Mouse (Mus musculus): ENCODE measurements around the gene Atxn2. TPM values are rescaled to one million over a fixed set of nuclear protein-coding genes. Genes with fewer than 3 reads are reported as not detected.
"Not testable (repeated sequence)": the region's sequence is repeated elsewhere in the genome, so short reads cannot be mapped to it uniquely, and the experiment has no call there.

The Atxn2 gene
- polyA plus RNA-seq, 1 experiment from 2014 or later, result 80.6 TPM

DNA sequence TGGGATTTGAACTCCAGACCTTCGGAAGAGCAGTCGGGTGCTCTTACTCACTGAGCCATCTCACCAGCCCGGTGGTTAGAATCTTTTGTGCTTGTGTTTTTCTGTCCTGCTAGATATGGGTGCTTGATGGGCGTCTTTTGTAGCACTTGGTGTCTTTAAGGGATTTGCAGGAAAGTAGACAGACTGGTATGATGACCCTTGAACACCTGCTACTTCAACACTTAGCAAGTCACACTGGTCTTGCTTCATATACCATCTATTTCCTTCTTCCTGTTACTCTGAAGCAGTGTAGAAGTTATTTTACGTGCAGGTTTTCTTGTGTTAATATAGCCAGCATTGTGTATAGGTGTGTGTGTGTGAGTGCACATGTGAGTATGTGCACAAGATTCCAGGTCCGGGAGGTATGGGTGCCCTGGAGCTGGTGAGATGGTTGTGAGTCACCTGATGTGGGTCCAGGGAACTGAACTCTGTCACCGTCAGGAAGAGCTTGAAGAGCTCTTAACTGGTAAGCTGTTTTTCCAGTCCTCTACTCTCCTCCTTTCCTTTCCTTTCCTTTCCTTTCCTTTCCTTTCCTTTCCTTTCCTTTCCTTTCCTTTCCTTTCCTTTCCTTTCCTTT lies 27.5 kb downstream of the Atxn2 start:
- no peak for ATAC-seq (replicated peaks; ENCODE audit: insufficient number of reproducible peaks, low FRiP score, low TSS enrichment)
- Histone ChIP-seq H3K4me2 (no peak overlapping the region), H3K27me3 (ENCODE audit: control insufficient read depth, insufficient read depth, low read length) (no peaks in the 10 kb centered on the region), H3K4me3 (ENCODE audit: low read depth, low read length) (no peak overlapping the region), H3K9ac (ENCODE audit: low read depth, low read length) (no peak overlapping the region), H3K4me1 (ENCODE audit: control insufficient read depth, insufficient read depth, low read length) (peaks cover 6% of the 10 kb centered on the region; the same call in 1 of the 2 replicates), H3K9me3 (replicated peaks; ENCODE audit: control insufficient read depth, low read length) (no peaks in the 10 kb centered on the region), H3K27ac (ENCODE audit: low read depth, low read length) (no peak overlapping the region), H3K36me3 (ENCODE audit: control insufficient read depth, insufficient read depth, low read length) (no peaks in the 10 kb centered on the region; the same call in 1 of the 2 replicates)
- WGBS (ENCODE audit: insufficient replicate concordance), result 87% methylated on average over 7 of the region's 7 CpGs

- H3K9me3 ChIP-seq (replicated peaks; ENCODE audit: control insufficient read depth, low read length), result no peaks in the 10 kb centered on the region
- no peak for ATAC-seq (replicated peaks; ENCODE audit: insufficient number of reproducible peaks, low FRiP score, low TSS enrichment)
- 89% methylated on average over 1 of the region's 1 CpGs for WGBS (ENCODE audit: insufficient replicate concordance)
- no peak overlapping the region for H3K4me3 ChIP-seq (ENCODE audit: low read depth, low read length)
- H3K4me2 ChIP-seq, result no peak overlapping the region
- H3K9ac ChIP-seq (ENCODE audit: low read depth, low read length), result no peak overlapping the region
- H3K27me3 ChIP-seq (ENCODE audit: control insufficient read depth, insufficient read depth, low read length), result no peaks in the 10 kb centered on the region
- no peaks in the 10 kb centered on the region for H3K36me3 ChIP-seq (ENCODE audit: control insufficient read depth, insufficient read depth, low read length)
- H3K4me1 ChIP-seq (ENCODE audit: control insufficient read depth, insufficient read depth, low read length), result peaks cover 6% of the 10 kb centered on the region; the same call in 1 of the 2 replicates
- no peak overlapping the region for H3K27ac ChIP-seq (ENCODE audit: low read depth, low read length)
Measured at GRCm38 (mm10) chr5:121740516-121740915, 29.4 kb downstream of the Atxn2 start.

DNA sequence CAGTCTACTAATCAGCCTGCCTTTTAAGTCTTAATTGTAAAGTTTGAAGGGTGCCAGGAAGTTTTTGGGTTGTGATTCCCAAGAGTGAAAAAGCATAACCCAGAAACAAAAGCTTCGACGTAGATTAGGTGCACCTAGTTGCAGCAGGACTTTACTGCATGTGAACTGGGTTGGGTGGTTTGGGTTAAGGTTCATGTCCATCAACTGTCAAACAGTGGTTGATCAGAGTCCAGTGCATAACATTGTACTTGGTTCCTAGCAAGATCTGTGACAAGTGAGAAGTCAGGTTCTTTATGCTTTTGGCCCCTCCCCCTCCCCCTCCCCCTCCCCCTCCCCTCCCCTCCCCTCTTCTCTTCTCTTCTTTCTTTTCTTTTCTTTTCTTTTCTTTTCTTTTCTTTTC lies 31.8 kb downstream of the Atxn2 start:
- ATAC-seq (replicated peaks; ENCODE audit: insufficient number of reproducible peaks, low FRiP score, low TSS enrichment), result no peak
- H3K27me3 ChIP-seq (ENCODE audit: control insufficient read depth, insufficient read depth, low read length), result no peaks in the 10 kb centered on the region
- peaks cover 6% of the 10 kb centered on the region; the same call in 1 of the 2 replicates for H3K4me1 ChIP-seq (ENCODE audit: control insufficient read depth, insufficient read depth, low read length)
- WGBS (ENCODE audit: insufficient replicate concordance), result 90% methylated on average over 2 of the region's 2 CpGs
- H3K9ac ChIP-seq (ENCODE audit: low read depth, low read length), result no peak overlapping the region
- H3K36me3 ChIP-seq (ENCODE audit: control insufficient read depth, insufficient read depth, low read length), result peaks cover 3% of the 10 kb centered on the region; the same call in 1 of the 2 replicates
- no peaks in the 10 kb centered on the region for H3K9me3 ChIP-seq (replicated peaks; ENCODE audit: control insufficient read depth, low read length)
- H3K27ac ChIP-seq (ENCODE audit: low read depth, low read length), result no peak overlapping the region
- H3K4me3 ChIP-seq (ENCODE audit: low read depth, low read length), result no peak overlapping the region
- H3K4me2 ChIP-seq, result no peak overlapping the region

DNA sequence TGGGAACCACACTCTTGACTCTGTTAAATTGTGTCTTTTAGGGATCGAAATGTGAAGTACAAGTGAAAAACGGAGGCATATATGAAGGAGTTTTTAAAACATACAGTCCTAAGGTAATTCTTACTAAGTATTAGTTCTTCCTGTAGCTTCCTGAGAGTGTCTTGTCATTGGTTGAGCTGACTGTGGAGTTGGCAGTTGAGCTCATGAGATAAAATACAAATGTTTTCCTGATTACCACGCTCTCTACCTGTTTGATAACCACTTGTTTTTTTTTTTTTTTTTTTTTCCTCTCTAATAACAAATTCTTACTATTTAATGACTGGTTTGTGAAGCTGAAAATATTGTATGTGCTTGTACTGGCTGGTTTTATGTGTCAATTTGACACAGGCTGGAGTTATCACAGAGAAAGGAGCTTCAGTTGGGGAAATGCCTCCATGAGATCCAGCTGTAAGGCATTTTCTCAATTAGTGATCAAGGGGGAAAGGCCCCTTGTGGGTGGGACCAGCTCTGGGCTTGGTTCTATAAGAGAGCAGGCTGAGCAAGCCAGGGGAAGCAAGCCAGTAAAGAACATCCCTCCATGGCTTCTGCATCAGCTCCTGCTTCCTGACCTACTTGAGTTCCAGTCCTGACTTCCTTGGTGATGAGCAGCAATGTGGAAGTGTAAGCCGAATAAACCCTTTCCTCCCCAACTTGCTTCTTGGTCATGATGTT lies 36.9 kb downstream of the Atxn2 start:
- WGBS (ENCODE audit: insufficient replicate concordance), result 91% methylated on average over 4 of the region's 4 CpGs
- H3K27me3 ChIP-seq (ENCODE audit: control insufficient read depth, insufficient read depth, low read length); H3K9me3 ChIP-seq (replicated peaks; ENCODE audit: control insufficient read depth, low read length); H3K4me1 ChIP-seq (ENCODE audit: control insufficient read depth, insufficient read depth, low read length); H3K9ac ChIP-seq (ENCODE audit: low read depth, low read length); ATAC-seq (replicated peaks; ENCODE audit: insufficient number of reproducible peaks, low FRiP score, low TSS enrichment); H3K27ac ChIP-seq (ENCODE audit: low read depth, low read length); H3K4me2 ChIP-seq; H3K4me3 ChIP-seq (ENCODE audit: low read depth, low read length): not testable (repeated sequence)
- peaks cover 17% of the 10 kb centered on the region for H3K36me3 ChIP-seq (ENCODE audit: control insufficient read depth, insufficient read depth, low read length)

DNA sequence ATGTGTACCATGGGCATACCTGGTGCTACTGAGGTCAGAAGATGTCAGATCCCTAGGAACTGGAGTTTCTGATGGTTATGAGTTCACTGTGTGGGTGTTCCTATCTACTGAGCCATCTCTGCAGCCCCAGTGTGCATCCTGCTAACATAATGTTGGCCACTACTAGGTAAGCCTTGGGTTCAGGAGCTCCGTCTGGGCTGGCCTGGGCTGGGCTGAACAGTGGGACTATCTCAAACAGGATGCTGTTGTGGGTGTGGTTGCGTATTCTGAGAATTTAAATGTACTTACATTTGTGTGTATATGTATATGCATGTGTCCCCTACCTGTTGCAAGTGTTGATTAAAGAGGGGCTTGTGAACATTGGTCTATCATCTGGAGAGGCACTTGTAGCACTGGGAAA lies 38.5 kb downstream of the Atxn2 start:
- H3K4me3 ChIP-seq (ENCODE audit: low read depth, low read length), result no peak overlapping the region
- no peak for ATAC-seq (replicated peaks; ENCODE audit: insufficient number of reproducible peaks, low FRiP score, low TSS enrichment)
- no peak overlapping the region for H3K4me2 ChIP-seq
- peaks cover 18% of the 10 kb centered on the region for H3K36me3 ChIP-seq (ENCODE audit: control insufficient read depth, insufficient read depth, low read length)
- 84% methylated on average over 2 of the region's 2 CpGs for WGBS (ENCODE audit: insufficient replicate concordance)
- H3K4me1 ChIP-seq (ENCODE audit: control insufficient read depth, insufficient read depth, low read length), result no peaks in the 10 kb centered on the region
- no peak overlapping the region for H3K27ac ChIP-seq (ENCODE audit: low read depth, low read length)
- H3K27me3 ChIP-seq (ENCODE audit: control insufficient read depth, insufficient read depth, low read length), result no peaks in the 10 kb centered on the region
- no peak overlapping the region for H3K9ac ChIP-seq (ENCODE audit: low read depth, low read length)
- no peaks in the 10 kb centered on the region for H3K9me3 ChIP-seq (replicated peaks; ENCODE audit: control insufficient read depth, low read length)

DNA sequence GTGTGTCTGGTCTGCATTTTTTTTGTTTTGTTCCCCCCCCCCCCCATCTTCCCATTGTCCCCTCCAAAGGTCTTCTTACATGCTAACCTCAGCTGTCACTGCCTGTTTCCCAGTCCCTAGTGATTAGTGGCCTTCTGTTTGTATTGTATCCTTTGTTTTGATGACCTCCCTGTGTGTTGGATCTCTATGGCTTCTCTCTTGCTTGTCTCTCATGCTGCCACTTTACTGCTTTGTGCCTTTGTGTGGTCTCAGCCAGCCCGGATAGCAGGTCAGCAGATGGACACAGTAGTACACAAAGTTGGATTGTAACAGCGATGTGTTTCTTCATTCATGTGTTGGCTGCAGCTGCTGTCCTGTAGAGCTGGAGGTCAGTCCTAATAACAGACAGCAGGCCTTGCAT lies 46.8 kb downstream of the Atxn2 start:
- ATAC-seq (replicated peaks; ENCODE audit: insufficient number of reproducible peaks, low FRiP score, low TSS enrichment), result no peak

DNA sequence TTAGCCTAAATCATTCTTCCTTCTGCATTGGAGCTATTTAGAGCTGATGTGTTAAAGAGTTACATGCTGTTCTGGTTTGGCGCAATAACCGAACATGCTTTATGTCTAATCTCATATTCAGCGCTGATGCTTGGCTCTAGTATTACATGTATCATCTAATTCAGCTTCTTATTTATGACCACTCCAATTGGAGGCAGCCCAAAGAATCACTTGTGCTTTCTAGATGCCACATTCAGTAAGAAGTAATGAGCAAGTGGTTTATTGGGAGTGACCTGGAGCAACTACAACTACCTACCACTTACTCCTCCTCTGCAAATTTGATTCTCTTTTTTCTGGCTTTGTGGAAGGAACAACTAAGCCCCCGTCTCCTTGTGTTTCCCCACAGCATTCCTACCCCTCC lies 47.2 kb downstream of the Atxn2 start:
- Histone ChIP-seq H3K27me3 (ENCODE audit: control insufficient read depth, insufficient read depth, low read length) (no peaks in the 10 kb centered on the region), H3K36me3 (ENCODE audit: control insufficient read depth, insufficient read depth, low read length) (peaks cover 12% of the 10 kb centered on the region), H3K27ac (ENCODE audit: low read depth, low read length) (no peak overlapping the region), H3K9me3 (replicated peaks; ENCODE audit: control insufficient read depth, low read length) (no peaks in the 10 kb centered on the region), H3K4me2 (no peak overlapping the region), H3K4me3 (ENCODE audit: low read depth, low read length) (no peak overlapping the region), H3K9ac (ENCODE audit: low read depth, low read length) (no peak overlapping the region), H3K4me1 (ENCODE audit: control insufficient read depth, insufficient read depth, low read length) (no peaks in the 10 kb centered on the region)
- no peak for ATAC-seq (replicated peaks; ENCODE audit: insufficient number of reproducible peaks, low FRiP score, low TSS enrichment)
- WGBS (ENCODE audit: insufficient replicate concordance), result 93% methylated on average over 4 of the region's 4 CpGs

More for the DNA sequence above, 46.8 kb downstream of the Atxn2 start:
- no peak overlapping the region for H3K4me3 ChIP-seq (ENCODE audit: low read depth, low read length)
- no peak overlapping the region for H3K9ac ChIP-seq (ENCODE audit: low read depth, low read length)
- no peaks in the 10 kb centered on the region for H3K9me3 ChIP-seq (replicated peaks; ENCODE audit: control insufficient read depth, low read length)
- no peak overlapping the region for H3K4me2 ChIP-seq
- WGBS (ENCODE audit: insufficient replicate concordance), result 80% methylated on average over 2 of the region's 2 CpGs
- H3K36me3 ChIP-seq (ENCODE audit: control insufficient read depth, insufficient read depth, low read length), result peaks cover 15% of the 10 kb centered on the region
- no peak overlapping the region for H3K27ac ChIP-seq (ENCODE audit: low read depth, low read length)
- H3K27me3 ChIP-seq (ENCODE audit: control insufficient read depth, insufficient read depth, low read length), result no peaks in the 10 kb centered on the region
- no peaks in the 10 kb centered on the region for H3K4me1 ChIP-seq (ENCODE audit: control insufficient read depth, insufficient read depth, low read length)

DNA sequence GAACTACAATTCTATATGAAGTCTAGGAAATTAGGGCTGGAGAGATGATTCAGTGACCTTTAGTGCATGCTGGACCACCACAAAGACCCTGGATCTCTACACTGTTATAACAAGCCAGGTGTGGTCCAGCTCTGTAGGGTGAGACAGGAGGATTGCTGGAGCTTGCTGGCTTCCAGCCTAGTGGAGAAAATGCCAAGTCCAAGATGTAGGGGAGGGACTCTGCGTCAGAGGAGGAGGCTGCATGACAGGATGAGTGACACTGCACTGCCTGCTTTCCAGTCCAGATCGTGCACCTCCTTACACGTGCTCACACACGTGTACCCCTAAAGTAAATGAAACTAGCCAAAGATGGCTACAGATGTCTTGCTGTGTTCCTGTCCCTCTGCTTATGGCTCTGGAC lies 48.8 kb downstream of the Atxn2 start:
- ATAC-seq (replicated peaks; ENCODE audit: insufficient number of reproducible peaks, low FRiP score, low TSS enrichment), result no peak
- Histone ChIP-seq H3K4me1 (ENCODE audit: control insufficient read depth, insufficient read depth, low read length) (no peaks in the 10 kb centered on the region), H3K27ac (ENCODE audit: low read depth, low read length) (no peak overlapping the region), H3K4me2 (no peak overlapping the region), H3K27me3 (ENCODE audit: control insufficient read depth, insufficient read depth, low read length) (no peaks in the 10 kb centered on the region), H3K9ac (ENCODE audit: low read depth, low read length) (no peak overlapping the region), H3K36me3 (ENCODE audit: control insufficient read depth, insufficient read depth, low read length) (peaks cover 12% of the 10 kb centered on the region), H3K4me3 (ENCODE audit: low read depth, low read length) (no peak overlapping the region), H3K9me3 (replicated peaks; ENCODE audit: control insufficient read depth, low read length) (no peaks in the 10 kb centered on the region)
- 92% methylated on average over 4 of the region's 4 CpGs for WGBS (ENCODE audit: insufficient replicate concordance)

- no peak overlapping the region for H3K27ac ChIP-seq (ENCODE audit: low read depth, low read length)
- H3K27me3 ChIP-seq (ENCODE audit: control insufficient read depth, insufficient read depth, low read length), result no peaks in the 10 kb centered on the region
- H3K36me3 ChIP-seq (ENCODE audit: control insufficient read depth, insufficient read depth, low read length), result peaks cover 15% of the 10 kb centered on the region
- 84% methylated on average over 7 of the region's 7 CpGs for WGBS (ENCODE audit: insufficient replicate concordance)
- ATAC-seq (replicated peaks; ENCODE audit: insufficient number of reproducible peaks, low FRiP score, low TSS enrichment), result no peak
- no peaks in the 10 kb centered on the region for H3K4me1 ChIP-seq (ENCODE audit: control insufficient read depth, insufficient read depth, low read length)
- no peaks in the 10 kb centered on the region for H3K9me3 ChIP-seq (replicated peaks; ENCODE audit: control insufficient read depth, low read length)
- no peak overlapping the region for H3K4me3 ChIP-seq (ENCODE audit: low read depth, low read length)
- H3K9ac ChIP-seq (ENCODE audit: low read depth, low read length), result no peak overlapping the region
- H3K4me2 ChIP-seq, result no peak overlapping the region
Measured at GRCm38 (mm10) chr5:121761459-121761858, 50.3 kb downstream of the Atxn2 start.
